Mouse (Mus musculus) kidney, embryonic 15.5 days (tissue): ENCODE measurements around the gene Ednra. TPM values are rescaled to one million over a fixed set of nuclear protein-coding genes. Genes with fewer than 3 reads are reported as not detected.
A peak's percentile ranks its signal among the peaks of the same experiment; 100 is the strongest.

Experiments
- ATAC-seq: fragments of 200-750 bp; cut with Nextera tagmentation; replicated peaks from 2 replicates; pipeline ENCODE4 v1.8.0; 2017; ENCODE audit warnings: moderate TSS enrichment; ENCODE audit not compliant: low FRiP score
- H3K27ac ChIP-seq: fragments of 300-500 bp; sonication (generic); 2 replicates; pipeline ENCODE4 v1.5.1; 2015; ENCODE audit warnings: mild to moderate bottlenecking, inconsistent platforms
- H3K27me3 ChIP-seq: fragments of 300-500 bp; sonication (generic); 2 replicates; pipeline ENCODE4 v1.6.1; 2015; ENCODE audit warnings: inconsistent platforms
- H3K36me3 ChIP-seq: fragments of 300-500 bp; sonication (generic); 2 replicates; pipeline ENCODE4 v1.6.1; 2015; ENCODE audit warnings: inconsistent platforms
- H3K4me1 ChIP-seq: fragments of 300-500 bp; sonication (generic); 2 replicates; pipeline ENCODE4 v1.6.1; 2015; ENCODE audit warnings: inconsistent platforms
- H3K4me2 ChIP-seq: fragments of 300-500 bp; sonication (generic); 2 replicates; pipeline ENCODE4 v1.6.1; 2015; ENCODE audit warnings: moderate library complexity, mild to moderate bottlenecking, inconsistent platforms
- H3K4me3 ChIP-seq: fragments of 300-500 bp; sonication (generic); replicated peaks from 2 replicates; pipeline ENCODE4 v1.5.1; 2015; ENCODE audit warnings: mild to moderate bottlenecking, inconsistent platforms
- H3K9ac ChIP-seq: fragments of 300-500 bp; sonication (generic); 2 replicates; pipeline ENCODE4 v1.6.1; 2015; ENCODE audit warnings: mild to moderate bottlenecking, inconsistent platforms
- H3K9me3 ChIP-seq: fragments of 300-500 bp; sonication (generic); replicated peaks from 2 replicates; pipeline ENCODE4 v1.6.1; 2016; ENCODE audit warnings: inconsistent platforms
- WGBS: fragments of 180-500 bp; shearing (Covaris S2); methylation state at CpG from one replicate; pipeline ENCODE4 v1.1.7; 2015; ENCODE audit warnings: mixed read lengths; 5-methylcytosine and 5-hydroxymethylcytosine counted together
- polyA plus RNA-seq: library from polyadenylated mRNA; unstranded; fragments of >200 nt; fragmentation: Nextera tagmentation; extraction: Ambion mirVana; gene quantifications from 2 replicates; pipeline ENCODE4 v1.2.1, GENCODE M21; 2015

Gene Ednra
- polyA plus RNA-seq, result 27.8 and 30.5 TPM in 2 replicates

DNA sequence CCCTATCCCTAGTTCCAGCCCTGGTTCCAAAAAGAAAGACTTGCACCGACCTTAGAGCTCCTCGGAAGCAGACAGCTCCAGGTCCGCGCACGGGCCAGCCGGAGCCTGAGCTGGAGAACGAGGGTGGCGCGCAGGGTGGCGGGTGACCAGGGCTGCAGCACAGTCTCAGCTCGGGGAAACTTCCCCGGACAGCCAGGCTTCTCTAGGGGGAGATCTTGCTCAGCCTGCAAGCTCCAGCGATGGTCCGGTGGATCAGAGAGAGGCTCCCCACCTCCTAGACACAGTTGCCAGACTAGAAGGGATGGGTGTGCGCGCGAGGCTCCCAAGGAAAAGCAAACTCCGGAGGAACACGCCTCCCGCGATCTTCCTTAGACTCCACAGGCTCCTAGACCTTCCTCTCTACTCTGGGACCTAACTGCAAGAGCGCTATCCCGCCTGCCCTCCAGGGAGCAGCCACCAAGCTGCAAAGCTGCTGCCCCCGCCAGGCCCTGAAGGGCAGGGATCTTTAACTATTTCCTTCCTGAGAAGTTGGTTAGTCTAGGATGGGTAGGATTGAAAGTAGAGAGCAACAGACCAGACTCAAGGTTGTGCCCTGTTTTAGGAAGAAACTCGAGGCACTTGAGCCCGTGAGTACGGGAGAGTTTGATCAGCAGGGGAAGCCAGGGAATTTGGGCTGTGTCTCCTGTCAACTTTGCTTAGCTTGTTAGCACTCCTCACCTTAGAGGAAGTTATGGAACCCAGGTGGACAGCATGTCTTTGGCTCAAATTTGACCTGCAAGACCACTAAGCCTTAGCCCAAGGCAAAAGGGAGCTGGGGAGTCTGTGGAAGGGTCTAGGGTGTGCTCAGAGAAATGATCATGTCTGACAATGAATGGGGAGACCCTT, at the start of gene Ednra:
Ednra (minus strand) TSS at position 419 of the 885 bp plus-strand sequence.
- WGBS, result 1% methylated on average over 27 of the region's 27 CpGs
- Histone ChIP-seq H3K4me1 (peaks cover 19% of the 10 kb centered on the region), H3K4me3 (peak within 1 kb of the TSS; percentile 66), H3K9me3 (no peaks in the 10 kb centered on the region), H3K27me3 (no peaks in the 10 kb centered on the region), H3K9ac (peak within 1 kb of the TSS; percentile 71), H3K4me2 (peak within 1 kb of the TSS; percentile 77), H3K36me3 (peaks cover 9% of the 10 kb centered on the region), H3K27ac (peak within 1 kb of the TSS; percentile 98)
- ATAC-seq, result peak; percentile 93

GRCm38 (mm10) chr8:77773831-77774230, 49.6 kb upstream of the Ednra start:
- Histone ChIP-seq H3K9ac (no peak overlapping the region), H3K4me2 (no peak overlapping the region), H3K4me1 (peaks cover 27% of the 10 kb centered on the region), H3K4me3 (no peak overlapping the region), H3K9me3 (no peaks in the 10 kb centered on the region), H3K27me3 (no peaks in the 10 kb centered on the region), H3K27ac (peak overlapping the region; percentile 24; the same call in 1 of the 2 replicates), H3K36me3 (no peaks in the 10 kb centered on the region)
- 32% methylated on average over 4 of the region's 4 CpGs for WGBS
- ATAC-seq, result no peak

DNA sequence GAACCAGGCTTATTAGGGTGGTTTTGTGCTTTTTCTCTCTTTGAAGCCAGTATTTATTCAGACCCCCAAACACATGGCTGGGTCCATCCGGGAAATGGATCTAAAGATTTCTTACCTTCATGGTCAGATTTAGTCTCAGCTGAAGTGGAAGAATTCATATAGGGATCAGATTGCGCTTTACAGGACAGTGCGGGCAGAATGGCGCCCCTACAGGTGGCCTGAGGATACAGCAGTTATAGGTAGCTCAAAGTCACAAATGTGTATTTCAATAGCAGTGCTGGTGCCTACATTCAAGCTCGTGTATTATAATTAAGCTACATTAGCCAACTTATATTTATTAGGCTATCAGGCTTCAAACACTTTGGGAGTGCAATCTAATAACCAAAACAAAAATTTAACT, 49.0 kb upstream of the Ednra start:
- H3K4me1 ChIP-seq, result peaks cover 27% of the 10 kb centered on the region
- no peaks in the 10 kb centered on the region for H3K9me3 ChIP-seq
- H3K36me3 ChIP-seq, result no peaks in the 10 kb centered on the region
- no peaks in the 10 kb centered on the region for H3K27me3 ChIP-seq
- H3K4me3 ChIP-seq, result no peak overlapping the region
- WGBS, result 70% methylated on average over 5 of the region's 5 CpGs
- H3K27ac ChIP-seq, result no peak overlapping the region
- no peak overlapping the region for H3K9ac ChIP-seq
- no peak for ATAC-seq
- no peak overlapping the region for H3K4me2 ChIP-seq

- Histone ChIP-seq H3K9me3 (no peaks in the 10 kb centered on the region), H3K36me3 (no peaks in the 10 kb centered on the region), H3K9ac (no peak overlapping the region), H3K27me3 (no peaks in the 10 kb centered on the region), H3K4me1 (peaks cover 27% of the 10 kb centered on the region), H3K4me3 (no peak overlapping the region), H3K4me2 (no peak overlapping the region), H3K27ac (peak overlapping the region; percentile 39; the same call in 1 of the 2 replicates)
- WGBS, result 42% methylated on average over 5 of the region's 5 CpGs
- peak; percentile 50; the same call in 1 of the 2 replicates for ATAC-seq
Observed at GRCm38 (mm10) chr8:77772210-77772886, 48.1 kb upstream of the Ednra start.

GRCm38 (mm10) chr8:77770966-77771365, 46.7 kb upstream of the Ednra start:
- ATAC-seq, result no peak
- H3K27me3 ChIP-seq, result no peaks in the 10 kb centered on the region
- no peak overlapping the region for H3K9ac ChIP-seq
- WGBS, result 60% methylated on average over 3 of the region's 3 CpGs
- H3K36me3 ChIP-seq, result no peaks in the 10 kb centered on the region
- no peak overlapping the region for H3K4me2 ChIP-seq
- peaks cover 27% of the 10 kb centered on the region for H3K4me1 ChIP-seq
- H3K9me3 ChIP-seq, result no peaks in the 10 kb centered on the region
- no peak overlapping the region for H3K27ac ChIP-seq
- H3K4me3 ChIP-seq, result no peak overlapping the region

- no peak overlapping the region for H3K27ac ChIP-seq
- no peak overlapping the region for H3K9ac ChIP-seq
- H3K27me3 ChIP-seq, result no peaks in the 10 kb centered on the region
- H3K4me1 ChIP-seq, result peaks cover 17% of the 10 kb centered on the region
- no peak overlapping the region for H3K4me2 ChIP-seq
- no peaks in the 10 kb centered on the region for H3K9me3 ChIP-seq
- 72% methylated on average over 5 of the region's 5 CpGs for WGBS
- ATAC-seq, result no peak
- no peaks in the 10 kb centered on the region for H3K36me3 ChIP-seq
- H3K4me3 ChIP-seq, result no peak overlapping the region
Observed at GRCm38 (mm10) chr8:77768916-77769315, 44.7 kb upstream of the Ednra start.

DNA sequence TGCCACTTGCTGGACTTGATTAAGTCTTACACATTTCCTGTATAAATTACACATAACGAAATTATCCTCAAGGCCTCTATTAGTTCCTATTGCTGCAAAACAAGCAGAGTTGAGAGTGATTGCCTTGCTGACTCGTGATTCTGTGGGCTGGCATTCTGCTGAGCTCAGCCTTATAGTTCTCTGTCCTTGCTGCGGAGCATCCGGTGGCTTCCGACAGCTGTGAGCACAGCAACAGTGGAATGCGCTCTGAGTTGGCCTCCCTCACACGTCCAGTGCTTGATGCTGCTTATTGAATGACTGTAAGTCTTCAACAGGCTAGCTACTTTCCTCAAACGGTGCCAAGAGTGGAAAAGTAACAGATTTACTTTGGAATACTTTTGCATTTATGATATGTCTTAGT, 40.0 kb upstream of the Ednra start:
- H3K27ac ChIP-seq, result no peak overlapping the region
- no peaks in the 10 kb centered on the region for H3K9me3 ChIP-seq
- 53% methylated on average over 8 of the region's 8 CpGs for WGBS
- H3K36me3 ChIP-seq, result no peaks in the 10 kb centered on the region
- no peak overlapping the region for H3K9ac ChIP-seq
- peaks cover 7% of the 10 kb centered on the region; the same call in 1 of the 2 replicates for H3K4me1 ChIP-seq
- no peak overlapping the region for H3K4me3 ChIP-seq
- ATAC-seq, result 0 out of 2 replicates have a peak, but pooled peaks have one; percentile 54
- H3K4me2 ChIP-seq, result no peak overlapping the region
- H3K27me3 ChIP-seq, result no peaks in the 10 kb centered on the region

DNA sequence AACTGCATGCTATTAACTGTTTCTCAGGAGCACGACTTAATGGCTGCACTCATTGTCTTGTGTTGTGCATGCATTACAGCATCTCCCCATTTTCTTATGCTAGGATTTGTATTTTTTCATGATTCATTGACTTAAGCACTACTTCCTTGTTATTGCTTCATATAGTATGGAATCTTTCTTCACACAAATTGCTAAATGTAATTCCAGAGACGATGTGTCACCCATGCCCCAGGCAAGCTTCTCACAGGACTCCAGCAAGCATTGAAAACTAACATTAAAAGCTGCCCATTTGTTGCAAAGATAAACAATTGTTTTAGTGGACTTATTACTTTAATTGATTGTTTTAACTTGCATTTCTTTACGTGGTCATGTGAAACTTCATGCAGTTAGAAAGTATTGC, 38.7 kb upstream of the Ednra start:
- no peak overlapping the region for H3K9ac ChIP-seq
- no peaks in the 10 kb centered on the region for H3K36me3 ChIP-seq
- peaks cover 13% of the 10 kb centered on the region for H3K4me1 ChIP-seq
- ATAC-seq, result no peak
- no peak overlapping the region for H3K27ac ChIP-seq
- H3K4me3 ChIP-seq, result no peak overlapping the region
- 70% methylated on average over 3 of the region's 3 CpGs for WGBS
- H3K4me2 ChIP-seq, result no peak overlapping the region
- no peaks in the 10 kb centered on the region for H3K9me3 ChIP-seq
- H3K27me3 ChIP-seq, result no peaks in the 10 kb centered on the region

GRCm38 (mm10) chr8:77755441-77755840, 31.2 kb upstream of the Ednra start:
- H3K9me3 ChIP-seq, result no peaks in the 10 kb centered on the region
- WGBS, result 13% methylated on average over 4 of the region's 4 CpGs
- H3K4me1 ChIP-seq, result peaks cover 13% of the 10 kb centered on the region
- H3K27me3 ChIP-seq, result no peaks in the 10 kb centered on the region
- H3K36me3 ChIP-seq, result no peaks in the 10 kb centered on the region
- H3K9ac ChIP-seq, result no peak overlapping the region
- H3K4me2 ChIP-seq, result no peak overlapping the region
- peak overlapping the region; percentile 47 for H3K27ac ChIP-seq
- no peak for ATAC-seq
- H3K4me3 ChIP-seq, result no peak overlapping the region

DNA sequence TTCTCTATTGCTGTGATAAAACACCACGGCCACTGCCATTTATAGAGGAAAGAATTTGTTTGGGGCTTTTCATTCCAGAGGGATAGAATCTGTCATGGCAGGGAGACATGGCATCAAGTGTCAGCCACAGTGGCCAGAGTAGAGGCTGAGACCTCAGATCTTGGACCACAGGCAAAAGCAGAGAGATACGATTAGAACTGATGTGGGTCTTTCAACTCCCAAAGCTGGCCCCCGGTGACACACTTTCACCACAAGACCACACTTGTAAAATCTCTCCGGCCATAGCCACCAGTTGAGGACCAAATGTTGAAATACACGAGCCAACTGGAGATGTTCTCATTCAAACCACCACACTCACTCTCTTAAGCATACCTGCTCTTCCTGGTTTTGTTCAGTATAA, 29.5 kb upstream of the Ednra start:
- H3K36me3 ChIP-seq, result no peaks in the 10 kb centered on the region
- no peak overlapping the region for H3K9ac ChIP-seq
- no peaks in the 10 kb centered on the region for H3K27me3 ChIP-seq
- no peak overlapping the region for H3K27ac ChIP-seq
- ATAC-seq, result no peak
- H3K4me1 ChIP-seq, result peaks cover 8% of the 10 kb centered on the region
- WGBS, result 86% methylated on average over 5 of the region's 5 CpGs
- H3K4me3 ChIP-seq, result no peak overlapping the region
- H3K9me3 ChIP-seq, result no peaks in the 10 kb centered on the region
- H3K4me2 ChIP-seq, result no peak overlapping the region

GRCm38 (mm10) chr8:77752041-77752440, 27.8 kb upstream of the Ednra start:
- H3K9me3 ChIP-seq, result no peaks in the 10 kb centered on the region
- H3K4me3 ChIP-seq, result no peak overlapping the region
- ATAC-seq, result no peak
- H3K27ac ChIP-seq, result no peak overlapping the region
- H3K4me2 ChIP-seq, result no peak overlapping the region
- WGBS, result 22% methylated on average over 3 of the region's 3 CpGs
- peaks cover 11% of the 10 kb centered on the region for H3K4me1 ChIP-seq
- H3K9ac ChIP-seq, result no peak overlapping the region
- no peaks in the 10 kb centered on the region for H3K36me3 ChIP-seq
- H3K27me3 ChIP-seq, result no peaks in the 10 kb centered on the region

DNA sequence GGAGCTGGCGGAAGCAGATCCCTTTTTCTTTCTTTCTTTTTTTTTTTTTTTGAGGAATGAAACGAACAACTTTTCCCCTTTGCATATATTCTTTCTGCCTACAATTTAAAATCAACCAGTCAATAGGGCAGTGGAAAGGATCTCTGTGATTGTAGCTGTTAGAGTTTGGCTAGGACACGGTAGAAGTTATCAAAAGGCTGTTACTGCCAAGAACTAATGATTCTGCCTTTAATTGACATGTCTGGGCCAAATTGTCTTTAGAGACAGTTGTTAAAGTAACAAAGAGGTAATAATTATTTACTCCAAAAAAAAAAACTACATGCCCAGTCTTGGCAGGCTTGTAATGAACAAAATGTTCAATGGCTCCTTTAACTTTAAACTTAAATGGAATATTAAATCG, 26.1 kb upstream of the Ednra start:
- Histone ChIP-seq H3K4me3 (no peak overlapping the region), H3K9me3 (no peaks in the 10 kb centered on the region), H3K4me2 (no peak overlapping the region), H3K4me1 (peaks cover 7% of the 10 kb centered on the region), H3K27ac (no peak overlapping the region), H3K36me3 (no peaks in the 10 kb centered on the region), H3K27me3 (no peaks in the 10 kb centered on the region), H3K9ac (no peak overlapping the region)
- ATAC-seq, result no peak
- WGBS, result 34% methylated on average over 4 of the region's 4 CpGs
